Mouse (Mus musculus) forebrain, embryonic 16.5 days (tissue): Measurements from ENCODE around the gene Grb7. TPM values are rescaled to one million over a fixed set of nuclear protein-coding genes. Genes with fewer than 3 reads are reported as not detected.

ENCODE experiments used
- ATAC-seq: fragments of 200-750 bp; cut with Nextera tagmentation; 2 replicates; pipeline ENCODE4 v1.8.0; 2017; ENCODE audit warnings: mild to moderate bottlenecking, moderate library complexity
- H3K27ac ChIP-seq: fragments of 300-500 bp; sonication (generic); 2 replicates; pipeline ENCODE4 v1.5.1; 2014; ENCODE audit warnings: low read length, control low read depth
- H3K27me3 ChIP-seq: fragments of 300-500 bp; sonication (generic); replicated peaks from 2 replicates; pipeline ENCODE4 v1.6.1; 2014; ENCODE audit warnings: low read length; ENCODE audit not compliant: control insufficient read depth, insufficient read depth
- H3K36me3 ChIP-seq: fragments of 300-500 bp; sonication (generic); 2 replicates; pipeline ENCODE4 v1.6.1; 2014; ENCODE audit not compliant: control insufficient read depth, insufficient read depth
- H3K4me1 ChIP-seq: fragments of 300-500 bp; sonication (generic); replicated peaks from 2 replicates; pipeline ENCODE4 v1.6.1; 2014; ENCODE audit warnings: low read length; ENCODE audit not compliant: control insufficient read depth, insufficient read depth
- H3K4me2 ChIP-seq: fragments of 300-500 bp; sonication (generic); 2 replicates; pipeline ENCODE4 v1.6.1; 2014; ENCODE audit warnings: mild to moderate bottlenecking, low read length, control low read depth
- H3K4me3 ChIP-seq: fragments of 300-500 bp; sonication (generic); replicated peaks from 2 replicates; pipeline ENCODE4 v1.5.1; 2014; ENCODE audit warnings: mild to moderate bottlenecking, low read length, control low read depth
- H3K9ac ChIP-seq: fragments of 300-500 bp; sonication (generic); replicated peaks from 2 replicates; pipeline ENCODE4 v1.6.1; 2014; ENCODE audit warnings: low read depth, low read length, control low read depth
- H3K9me3 ChIP-seq: fragments of 300-500 bp; sonication (generic); 2 replicates; pipeline ENCODE4 v1.6.1; 2016; ENCODE audit warnings: low read length; ENCODE audit not compliant: control insufficient read depth
- WGBS: fragments of 180-500 bp; shearing (Covaris S2); extraction: QIAGEN DNeasy Blood & Tissue Kit; methylation state at CpG from one replicate; pipeline ENCODE4 v1.1.7; 2014; 5-methylcytosine and 5-hydroxymethylcytosine counted together
- polyA plus RNA-seq: library from polyadenylated mRNA; unstranded; fragments of >200 nt; fragmentation: Nextera tagmentation; extraction: Ambion mirVana; gene quantifications from 2 replicates; pipeline ENCODE4 v1.2.1, GENCODE M21; 2015

Grb7 gene
- polyA plus RNA-seq, 1 experiment from 2014 or later: 0.70 TPM

DNA sequence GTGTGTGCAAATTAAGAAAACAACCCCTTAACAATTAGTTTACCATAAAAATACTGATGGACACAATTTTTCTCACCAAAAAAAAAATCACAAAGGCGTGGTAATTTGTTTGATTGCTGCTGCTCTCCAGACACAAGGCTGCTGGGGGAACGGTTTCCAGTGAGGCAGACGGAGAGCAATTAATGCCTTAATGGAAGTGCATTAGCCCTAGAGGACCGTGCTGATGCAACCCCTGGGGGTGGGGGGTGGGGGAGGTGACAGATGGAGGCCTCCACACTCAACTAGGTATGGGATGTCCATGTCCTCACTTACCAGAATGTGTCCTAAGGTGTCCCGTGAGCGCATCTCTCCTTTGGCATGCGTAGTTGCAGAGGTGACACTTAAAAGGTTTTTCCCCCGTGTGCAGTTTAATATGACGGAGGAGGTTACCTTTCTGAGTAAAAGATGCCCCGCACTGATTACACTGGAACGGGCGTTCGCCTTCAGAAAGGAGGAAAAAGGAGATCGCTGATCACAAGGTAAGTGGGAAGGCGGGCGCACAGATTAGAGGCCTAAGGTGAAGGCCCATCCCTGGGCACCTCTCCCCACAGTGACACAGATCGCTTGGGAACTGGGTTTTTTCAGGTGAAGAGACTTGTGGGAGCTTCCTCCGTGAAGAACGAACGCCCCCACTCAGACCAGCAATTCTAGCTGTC lies 42.5 kb downstream of the Grb7 start:
- H3K27ac ChIP-seq: no peak overlapping the region
- H3K36me3 ChIP-seq: no peaks in the 10 kb centered on the region
- ATAC-seq: no peak
- no peak overlapping the region for H3K4me2 ChIP-seq
- no peaks in the 10 kb centered on the region for H3K9me3 ChIP-seq
- H3K4me1 ChIP-seq: no peaks in the 10 kb centered on the region
- WGBS: 70% methylated on average over 20 of the region's 20 CpGs
- no peak overlapping the region for H3K4me3 ChIP-seq
- no peaks in the 10 kb centered on the region; the same call in 1 of the 2 replicates for H3K27me3 ChIP-seq
- no peak overlapping the region for H3K9ac ChIP-seq

DNA sequence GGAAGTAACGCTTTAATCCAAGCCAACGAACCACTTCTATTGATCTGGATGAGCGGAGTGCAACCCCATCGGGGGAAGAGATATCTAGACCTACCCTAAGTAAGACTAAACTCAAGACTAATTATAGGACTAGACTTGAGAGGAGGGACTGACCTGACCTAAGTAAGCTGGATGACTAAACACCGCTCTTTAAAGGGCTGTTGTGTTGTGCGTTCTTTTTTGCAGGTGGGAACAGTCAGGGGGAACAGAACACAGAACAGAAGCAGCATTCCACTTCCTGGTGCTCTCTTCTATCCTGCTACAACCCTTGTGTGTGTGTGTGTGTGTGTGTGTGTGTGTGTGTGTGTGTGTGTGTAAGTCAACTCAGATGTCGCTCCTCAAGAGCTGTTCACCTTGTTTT lies 45.4 kb downstream of the Grb7 start:
- no peak overlapping the region for H3K27ac ChIP-seq
- H3K4me2 ChIP-seq: no peak overlapping the region
- H3K9me3 ChIP-seq: no peaks in the 10 kb centered on the region
- H3K4me1 ChIP-seq: no peaks in the 10 kb centered on the region
- no peak for ATAC-seq
- WGBS: 78% methylated on average over 7 of the region's 7 CpGs
- H3K36me3 ChIP-seq: no peaks in the 10 kb centered on the region
- no peak overlapping the region for H3K9ac ChIP-seq
- peaks cover 6% of the 10 kb centered on the region for H3K27me3 ChIP-seq
- no peak overlapping the region for H3K4me3 ChIP-seq

DNA sequence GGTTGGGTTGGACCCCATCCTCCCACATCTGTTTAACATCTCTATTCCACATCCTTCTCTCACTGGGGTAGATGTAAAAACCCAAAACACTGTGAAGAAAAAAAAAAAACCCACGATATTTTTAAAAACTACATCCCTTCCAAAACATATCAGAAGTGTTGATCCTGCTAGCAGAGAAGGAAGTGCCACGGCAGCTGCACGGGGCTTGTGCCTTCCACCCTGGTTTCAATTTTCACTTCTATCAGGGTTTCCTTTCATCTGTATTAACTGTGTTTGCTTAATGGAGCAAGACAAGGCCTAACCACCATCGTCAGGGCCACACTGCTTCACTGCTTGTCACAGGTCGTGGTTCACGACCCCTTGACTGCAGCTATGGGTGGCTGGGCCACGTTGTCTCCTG lies 46.8 kb downstream of the Grb7 start:
- 21% methylated on average over 7 of the region's 7 CpGs for WGBS
- ATAC-seq: no peak
- peaks cover 10% of the 10 kb centered on the region for H3K27me3 ChIP-seq
- H3K4me1 ChIP-seq: peaks cover 7% of the 10 kb centered on the region; the same call in 1 of the 2 replicates
- H3K36me3 ChIP-seq: no peaks in the 10 kb centered on the region
- H3K4me3 ChIP-seq: no peak overlapping the region
- no peak overlapping the region for H3K9ac ChIP-seq
- H3K27ac ChIP-seq: no peak overlapping the region
- no peaks in the 10 kb centered on the region for H3K9me3 ChIP-seq
- no peak overlapping the region for H3K4me2 ChIP-seq

DNA sequence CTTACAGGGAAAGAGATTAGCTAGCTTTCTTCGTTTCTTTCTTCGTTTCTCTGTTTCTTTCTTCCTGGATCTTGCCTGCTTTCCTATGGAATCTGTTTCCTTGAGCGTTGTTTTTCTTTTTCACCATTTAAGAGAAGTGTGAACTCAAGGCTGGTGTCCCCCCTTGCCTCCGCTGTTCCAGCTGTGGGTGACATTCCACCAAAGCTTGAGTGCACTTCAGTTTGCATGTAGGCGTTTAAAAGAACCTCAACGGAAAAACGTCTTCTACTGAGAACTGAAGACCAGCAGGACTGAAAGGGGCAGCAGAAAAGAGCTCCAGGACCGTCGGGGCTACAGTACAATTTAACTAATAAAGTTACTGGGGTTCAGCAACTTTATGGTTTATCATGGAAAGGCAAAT lies 47.2 kb downstream of the Grb7 start:
- H3K36me3 ChIP-seq: no peaks in the 10 kb centered on the region
- 80% methylated on average over 9 of the region's 9 CpGs for WGBS
- H3K27me3 ChIP-seq: peaks cover 10% of the 10 kb centered on the region
- no peak for ATAC-seq
- peaks cover 7% of the 10 kb centered on the region; the same call in 1 of the 2 replicates for H3K4me1 ChIP-seq
- no peak overlapping the region for H3K27ac ChIP-seq
- H3K4me3 ChIP-seq: no peak overlapping the region
- no peaks in the 10 kb centered on the region for H3K9me3 ChIP-seq
- H3K9ac ChIP-seq: no peak overlapping the region
- no peak overlapping the region for H3K4me2 ChIP-seq

DNA sequence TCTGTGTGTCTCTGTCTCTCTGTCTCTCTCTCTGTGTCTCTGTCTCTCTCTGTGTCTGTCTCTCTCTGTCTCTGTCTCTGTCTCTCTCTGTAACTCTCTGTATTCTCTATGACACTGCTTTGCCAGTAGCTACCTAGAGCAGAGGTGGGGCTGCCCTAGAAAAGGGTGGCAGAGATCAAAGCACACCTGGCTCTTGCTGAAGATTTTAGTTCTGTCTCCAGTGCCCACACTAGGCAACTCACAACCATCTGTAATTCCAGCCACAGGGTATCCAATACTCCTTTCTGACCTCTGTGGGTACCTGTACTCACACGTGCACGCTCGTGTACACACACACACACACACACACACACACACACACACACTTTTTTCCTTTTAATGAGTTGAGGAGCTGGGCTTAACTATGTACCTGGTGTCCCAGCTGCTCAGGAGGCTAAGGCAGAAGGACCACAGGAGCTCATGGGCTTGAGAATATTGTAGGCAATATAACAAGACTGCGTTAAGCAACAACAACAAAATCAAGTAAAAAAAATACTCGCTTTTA lies 49.1 kb downstream of the Grb7 start:
- Histone ChIP-seq H3K4me1 (peaks cover 7% of the 10 kb centered on the region; the same call in 1 of the 2 replicates), H3K27ac (no peak overlapping the region), H3K27me3 (peaks cover 18% of the 10 kb centered on the region), H3K4me2 (no peak overlapping the region), H3K9ac (no peak overlapping the region), H3K9me3 (no peaks in the 10 kb centered on the region), H3K4me3 (no peak overlapping the region), H3K36me3 (no peaks in the 10 kb centered on the region)
- no peak for ATAC-seq
- WGBS: 88% methylated on average over 5 of the region's 5 CpGs

DNA sequence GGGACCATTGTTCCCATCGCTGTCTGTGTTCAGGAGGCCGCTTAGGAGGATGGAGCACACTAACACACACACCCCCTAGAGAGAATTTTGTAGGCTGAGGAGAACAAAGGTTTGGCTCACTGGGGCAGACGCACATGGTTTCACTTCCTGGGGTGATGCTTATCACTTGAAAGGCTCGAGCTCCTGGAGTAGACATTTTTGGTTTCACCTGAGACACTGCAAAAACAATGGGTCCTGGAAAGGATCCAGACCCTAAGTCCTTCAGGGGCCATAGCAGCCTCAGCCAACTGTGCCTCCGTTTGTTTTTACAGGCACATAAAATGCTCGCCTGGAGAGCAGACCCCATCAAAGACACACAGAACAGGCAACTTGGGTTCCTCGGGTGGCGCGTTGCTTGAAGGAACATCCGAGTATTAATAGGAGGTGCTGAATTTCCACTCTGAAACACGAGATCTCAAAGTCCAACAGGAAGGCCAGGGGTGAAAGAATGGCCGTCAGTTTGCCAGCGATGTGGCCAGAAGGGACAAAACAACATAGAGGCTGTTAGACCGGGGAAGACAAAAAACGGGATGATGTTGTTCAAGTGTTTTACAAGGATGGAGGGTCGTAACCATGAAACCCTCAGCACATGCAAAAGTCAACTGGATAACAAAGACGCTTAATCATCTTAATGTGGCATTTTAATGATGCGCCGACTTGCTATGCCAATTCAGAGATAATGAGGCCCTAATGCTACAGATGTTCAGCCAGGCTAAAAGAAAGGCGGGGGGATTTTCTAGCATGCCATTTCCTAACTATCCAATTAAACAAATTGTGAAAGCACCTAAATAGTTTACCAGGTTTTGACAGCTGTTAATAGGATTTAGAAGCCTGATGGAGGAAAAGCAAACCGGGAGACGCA lies 51.4 kb downstream of the Grb7 start:
- ATAC-seq: no peak
- 0 out of 2 replicates have a peak overlapping the region, but pooled peaks have one; percentile 19 for H3K4me2 ChIP-seq

DNA sequence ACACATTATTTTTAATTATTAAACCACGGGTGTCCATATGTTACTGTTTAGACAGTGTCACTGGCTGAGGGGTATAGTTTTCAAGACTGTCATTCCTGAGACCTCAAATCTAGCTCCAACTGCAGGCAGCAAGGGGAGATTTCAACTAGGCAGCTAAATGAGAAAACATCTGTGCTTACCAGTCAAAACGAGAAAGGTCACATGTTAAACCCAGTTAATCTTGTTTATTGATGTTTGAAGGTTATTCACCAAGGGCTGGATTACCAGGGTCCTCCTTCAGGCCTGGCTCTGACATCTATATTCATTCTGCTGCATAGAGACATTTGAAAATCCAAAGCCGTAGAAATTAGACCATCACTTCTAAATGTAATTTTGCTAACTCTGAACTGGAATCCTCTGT lies 58.7 kb downstream of the Grb7 start:
- Histone ChIP-seq H3K4me2 (no peak overlapping the region), H3K27me3 (peaks cover 7% of the 10 kb centered on the region; the same call in 1 of the 2 replicates), H3K36me3 (no peaks in the 10 kb centered on the region), H3K4me3 (no peak overlapping the region), H3K4me1 (no peaks in the 10 kb centered on the region), H3K9ac (no peak overlapping the region), H3K27ac (no peak overlapping the region), H3K9me3 (no peaks in the 10 kb centered on the region)
- no peak for ATAC-seq
- WGBS: 73% methylated on average over 3 of the region's 3 CpGs

More for the DNA sequence above, 51.4 kb downstream of the Grb7 start:
- 17% methylated on average over 22 of the region's 22 CpGs for WGBS
- no peaks in the 10 kb centered on the region for H3K9me3 ChIP-seq
- H3K27me3 ChIP-seq: peaks cover 25% of the 10 kb centered on the region
- no peak overlapping the region for H3K9ac ChIP-seq
- no peaks in the 10 kb centered on the region for H3K36me3 ChIP-seq
- H3K27ac ChIP-seq: no peak overlapping the region
- no peak overlapping the region for H3K4me3 ChIP-seq
- H3K4me1 ChIP-seq: peaks cover 7% of the 10 kb centered on the region; the same call in 1 of the 2 replicates
